Mouse (Mus musculus): Measurements from ENCODE around the gene Mif.

Mif gene

GRCm38 (mm10) chr10:75859786-75860470 lies at the start of gene Mif:
TSS of gene Mif (minus strand) at chr10:75860240.
- in situ Hi-C loops (cut with MboI, MseI) = loop anchor here (5.0 kb wide), 1 partner anchor 113 kb away; no protein-coding TSS in a partner anchor

- in situ Hi-C loops (cut with MboI, MseI) = no loop called here
These were observed 46.8 kb upstream of the Mif start for GRCm38 (mm10) chr10:75906882-75907281.

GRCm38 (mm10) chr10:75904391-75904790 lies 44.4 kb upstream of the Mif start:
- in situ Hi-C loops (cut with MboI, MseI) = no loop called here

GRCm38 (mm10) chr10:75898846-75899245 lies 38.8 kb upstream of the Mif start:
- in situ Hi-C loops (cut with MboI, MseI) = no loop called here

- in situ Hi-C loops (cut with MboI, MseI) = no loop called here
These were observed 38.1 kb upstream of the Mif start for GRCm38 (mm10) chr10:75898039-75898564.

GRCm38 (mm10) chr10:75897373-75897772 lies 37.3 kb upstream of the Mif start:
- in situ Hi-C loops (cut with MboI, MseI) = no loop called here

- in situ Hi-C loops (cut with MboI, MseI) = no loop called here
These were observed 36.2 kb upstream of the Mif start for GRCm38 (mm10) chr10:75896208-75896607.

- in situ Hi-C loops (cut with MboI, MseI) = no loop called here
These were observed 35.7 kb upstream of the Mif start for GRCm38 (mm10) chr10:75895730-75896129.

- in situ Hi-C loops (cut with MboI, MseI) = no loop called here
These were observed 34.6 kb upstream of the Mif start for GRCm38 (mm10) chr10:75894601-75895000.

- in situ Hi-C loops (cut with MboI, MseI) = no loop called here
These were observed 33.2 kb upstream of the Mif start, which contains the start of gene Derl3 for GRCm38 (mm10) chr10:75893089-75893750. TSS of gene Derl3 (plus strand) at chr10:75893413.

GRCm38 (mm10) chr10:75889406-75890153 lies 29.5 kb upstream of the Mif start:
- in situ Hi-C loops (cut with MboI, MseI) = loop anchor here (5.0 kb wide), 1 partner anchor 63 kb away; the partner anchor contains the start of gene Gm5134

GRCm38 (mm10) chr10:75887504-75887903 lies 27.5 kb upstream of the Mif start:
- in situ Hi-C loops (cut with MboI, MseI) = loop anchor here (5.0 kb wide), 1 partner anchor 65 kb away; the partner anchor contains the start of gene Gm5134

GRCm38 (mm10) chr10:75884742-75885141 lies 24.7 kb upstream of the Mif start:
- in situ Hi-C loops (cut with MboI, MseI) = loop anchor here (5.0 kb wide), 1 partner anchor 68 kb away; the partner anchor contains the start of gene Gm5134

GRCm38 (mm10) chr10:75883232-75883552 lies 23.2 kb upstream of the Mif start:
- in situ Hi-C loops (cut with MboI, MseI) = no loop called here

GRCm38 (mm10) chr10:75882433-75883231 lies 22.6 kb upstream of the Mif start:
- in situ Hi-C loops (cut with MboI, MseI) = no loop called here

GRCm38 (mm10) chr10:75881578-75882432 lies 21.8 kb upstream of the Mif start:
- in situ Hi-C loops (cut with MboI, MseI) = no loop called here

GRCm38 (mm10) chr10:75880771-75881577 lies 20.9 kb upstream of the Mif start:
- in situ Hi-C loops (cut with MboI, MseI) = no loop called here

- in situ Hi-C loops (cut with MboI, MseI) = no loop called here
These were observed 20.3 kb upstream of the Mif start for GRCm38 (mm10) chr10:75880351-75880750.

- in situ Hi-C loops (cut with MboI, MseI) = loop anchor here (10.0 kb wide), 1 partner anchor 806 kb away; no protein-coding TSS in a partner anchor
These were observed 18.8 kb upstream of the Mif start for GRCm38 (mm10) chr10:75878836-75879235.
